Mouse (Mus musculus) forebrain, embryonic 16.5 days (tissue): ENCODE data around the gene Gm42715. TPM values are rescaled to one million over a fixed set of nuclear protein-coding genes. Genes with fewer than 3 reads are reported as not detected.

Experiments used
- ATAC-seq: fragments of 200-750 bp; cut with Nextera tagmentation; 2 replicates; pipeline ENCODE4 v1.8.0; 2017; ENCODE audit warnings: mild to moderate bottlenecking, moderate library complexity
- H3K27ac ChIP-seq: fragments of 300-500 bp; sonication (generic); 2 replicates; pipeline ENCODE4 v1.5.1; 2014; ENCODE audit warnings: low read length, control low read depth
- H3K27me3 ChIP-seq: fragments of 300-500 bp; sonication (generic); replicated peaks from 2 replicates; pipeline ENCODE4 v1.6.1; 2014; ENCODE audit warnings: low read length; ENCODE audit not compliant: control insufficient read depth, insufficient read depth
- H3K36me3 ChIP-seq: fragments of 300-500 bp; sonication (generic); 2 replicates; pipeline ENCODE4 v1.6.1; 2014; ENCODE audit not compliant: control insufficient read depth, insufficient read depth
- H3K4me1 ChIP-seq: fragments of 300-500 bp; sonication (generic); replicated peaks from 2 replicates; pipeline ENCODE4 v1.6.1; 2014; ENCODE audit warnings: low read length; ENCODE audit not compliant: control insufficient read depth, insufficient read depth
- H3K4me2 ChIP-seq: fragments of 300-500 bp; sonication (generic); 2 replicates; pipeline ENCODE4 v1.6.1; 2014; ENCODE audit warnings: mild to moderate bottlenecking, low read length, control low read depth
- H3K4me3 ChIP-seq: fragments of 300-500 bp; sonication (generic); replicated peaks from 2 replicates; pipeline ENCODE4 v1.5.1; 2014; ENCODE audit warnings: mild to moderate bottlenecking, low read length, control low read depth
- H3K9ac ChIP-seq: fragments of 300-500 bp; sonication (generic); replicated peaks from 2 replicates; pipeline ENCODE4 v1.6.1; 2014; ENCODE audit warnings: low read depth, low read length, control low read depth
- H3K9me3 ChIP-seq: fragments of 300-500 bp; sonication (generic); 2 replicates; pipeline ENCODE4 v1.6.1; 2016; ENCODE audit warnings: low read length; ENCODE audit not compliant: control insufficient read depth
- WGBS: fragments of 180-500 bp; shearing (Covaris S2); extraction: QIAGEN DNeasy Blood & Tissue Kit; methylation state at CpG from one replicate; pipeline ENCODE4 v1.1.7; 2014; 5-methylcytosine and 5-hydroxymethylcytosine counted together
- polyA plus RNA-seq: library from polyadenylated mRNA; unstranded; fragments of >200 nt; fragmentation: Nextera tagmentation; extraction: Ambion mirVana; gene quantifications from 2 replicates; pipeline ENCODE4 v1.2.1, GENCODE M21; 2015

Gm42715 gene
- polyA plus RNA-seq, 1 experiment from 2014 or later, result 18.8 TPM

GRCm38 (mm10) chr7:127561340-127561858 lies 42.0 kb downstream of the Gm42715 start, which contains the start of gene Tmem265:
TSS of gene Tmem265 (plus strand) at chr7:127561390.
- ATAC-seq, result no peak
- Histone ChIP-seq H3K27ac (no peak within 1 kb of the TSS), H3K36me3 (peaks cover 37% of the 10 kb centered on the region), H3K27me3 (no peaks in the 10 kb centered on the region), H3K4me1 (no peaks in the 10 kb centered on the region), H3K4me2 (no peak within 1 kb of the TSS), H3K4me3 (no peak within 1 kb of the TSS), H3K9ac (no peak within 1 kb of the TSS), H3K9me3 (no peaks in the 10 kb centered on the region)
- WGBS, result 93% methylated on average over 5 of the region's 5 CpGs

- no peak for ATAC-seq
- WGBS, result 71% methylated on average over 6 of the region's 6 CpGs
- Histone ChIP-seq H3K27ac (no peak overlapping the region), H3K4me1 (no peaks in the 10 kb centered on the region), H3K9me3 (no peaks in the 10 kb centered on the region), H3K4me2 (no peak overlapping the region), H3K4me3 (no peak overlapping the region), H3K27me3 (no peaks in the 10 kb centered on the region), H3K36me3 (peaks cover 14% of the 10 kb centered on the region), H3K9ac (no peak overlapping the region)
Observed at GRCm38 (mm10) chr7:127564381-127565150, 45.2 kb downstream of the Gm42715 start.

GRCm38 (mm10) chr7:127572895-127573471 lies 53.6 kb downstream of the Gm42715 start, which contains the start of gene Phkg2:
TSS of gene Phkg2 (plus strand) at chr7:127573340.
- no peaks in the 10 kb centered on the region for H3K27me3 ChIP-seq
- peak within 1 kb of the TSS; percentile 73 for H3K9ac ChIP-seq
- peak; percentile 99 for ATAC-seq
- peak within 1 kb of the TSS; percentile 66 for H3K4me3 ChIP-seq
- H3K9me3 ChIP-seq, result no peaks in the 10 kb centered on the region
- peaks cover 22% of the 10 kb centered on the region for H3K4me1 ChIP-seq
- under 1% methylated on average over 17 of the region's 17 CpGs for WGBS
- H3K36me3 ChIP-seq, result no peaks in the 10 kb centered on the region
- peak within 1 kb of the TSS; percentile 89 for H3K4me2 ChIP-seq
- peak within 1 kb of the TSS; percentile 63 for H3K27ac ChIP-seq

- H3K9ac ChIP-seq, result peak overlapping the region; percentile 73
- peak; percentile 69 for ATAC-seq
- H3K4me3 ChIP-seq, result peak overlapping the region; percentile 66
- H3K27me3 ChIP-seq, result no peaks in the 10 kb centered on the region
- H3K9me3 ChIP-seq, result no peaks in the 10 kb centered on the region
- peaks cover 22% of the 10 kb centered on the region for H3K4me1 ChIP-seq
- peak overlapping the region; percentile 89 for H3K4me2 ChIP-seq
- 0 out of 2 replicates have a peak overlapping the region, but pooled peaks have one; percentile 5 for H3K27ac ChIP-seq
- H3K36me3 ChIP-seq, result no peaks in the 10 kb centered on the region
- WGBS, result 1% methylated on average over 24 of the region's 28 CpGs
Observed at GRCm38 (mm10) chr7:127573503-127574008, 54.2 kb downstream of the Gm42715 start.

GRCm38 (mm10) chr7:127574115-127574514 lies 54.7 kb downstream of the Gm42715 start:
- 17% methylated on average over 7 of the region's 7 CpGs for WGBS
- Histone ChIP-seq H3K4me1 (peaks cover 22% of the 10 kb centered on the region), H3K9me3 (no peaks in the 10 kb centered on the region), H3K4me3 (peak overlapping the region; percentile 66), H3K36me3 (no peaks in the 10 kb centered on the region), H3K9ac (peak overlapping the region; percentile 73), H3K4me2 (peak overlapping the region; percentile 89), H3K27me3 (no peaks in the 10 kb centered on the region), H3K27ac (no peak overlapping the region)
- no peak for ATAC-seq

- no peak overlapping the region for H3K4me2 ChIP-seq
- peaks cover 15% of the 10 kb centered on the region for H3K36me3 ChIP-seq
- no peak for ATAC-seq
- H3K27ac ChIP-seq, result no peak overlapping the region
- H3K9me3 ChIP-seq, result no peaks in the 10 kb centered on the region
- 90% methylated on average over 6 of the region's 6 CpGs for WGBS
- no peak overlapping the region for H3K9ac ChIP-seq
- H3K27me3 ChIP-seq, result no peaks in the 10 kb centered on the region
- H3K4me3 ChIP-seq, result no peak overlapping the region
- peaks cover 9% of the 10 kb centered on the region for H3K4me1 ChIP-seq
Observed at GRCm38 (mm10) chr7:127583260-127583659, 63.9 kb downstream of the Gm42715 start.

- no peak for ATAC-seq
- 93% methylated on average over 7 of the region's 7 CpGs for WGBS
- peaks cover 19% of the 10 kb centered on the region for H3K4me1 ChIP-seq
- no peak overlapping the region for H3K27ac ChIP-seq
- peaks cover 14% of the 10 kb centered on the region for H3K36me3 ChIP-seq
- no peaks in the 10 kb centered on the region for H3K9me3 ChIP-seq
- no peaks in the 10 kb centered on the region for H3K27me3 ChIP-seq
- H3K9ac ChIP-seq, result no peak overlapping the region
- no peak overlapping the region for H3K4me3 ChIP-seq
- no peak overlapping the region for H3K4me2 ChIP-seq
Observed at GRCm38 (mm10) chr7:127585031-127585430, 65.6 kb downstream of the Gm42715 start.

GRCm38 (mm10) chr7:127586149-127586548 lies 66.8 kb downstream of the Gm42715 start:
- H3K9ac ChIP-seq, result no peak overlapping the region
- H3K4me1 ChIP-seq, result peaks cover 19% of the 10 kb centered on the region
- no peak overlapping the region for H3K27ac ChIP-seq
- no peak overlapping the region for H3K4me2 ChIP-seq
- no peaks in the 10 kb centered on the region for H3K27me3 ChIP-seq
- WGBS, result 95% methylated on average over 6 of the region's 6 CpGs
- peaks cover 13% of the 10 kb centered on the region for H3K36me3 ChIP-seq
- ATAC-seq, result no peak
- no peak overlapping the region for H3K4me3 ChIP-seq
- H3K9me3 ChIP-seq, result no peaks in the 10 kb centered on the region

GRCm38 (mm10) chr7:127587196-127587595 lies 67.8 kb downstream of the Gm42715 start:
- H3K36me3 ChIP-seq, result peaks cover 19% of the 10 kb centered on the region
- H3K27ac ChIP-seq, result no peak overlapping the region

More at GRCm38 (mm10) chr7:127587196-127587595, 67.8 kb downstream of the Gm42715 start:
- peak overlapping the region; percentile 95 for H3K4me2 ChIP-seq
- WGBS, result 70% methylated on average over 5 of the region's 5 CpGs
- H3K4me1 ChIP-seq, result peaks cover 19% of the 10 kb centered on the region
- no peak overlapping the region for H3K9ac ChIP-seq
- H3K4me3 ChIP-seq, result no peak overlapping the region; the same call in 1 of the 2 replicates
- no peak for ATAC-seq
- H3K27me3 ChIP-seq, result no peaks in the 10 kb centered on the region
- H3K9me3 ChIP-seq, result no peaks in the 10 kb centered on the region
